Mouse (Mus musculus) C2C12 (cell line): ENCODE measurements at regions not wholly inside any gene's neighbourhood (a gene's known extent, or its start where the extent isn't known, plus 50 kb on each side); places are given as distances from the start of the nearest gene placed in this dataset.

ENCODE experiments used
- CEBPB ChIP-seq: IDR thresholded peaks from one replicate; pipeline ENCODE4 v1.6.1; 2011; ENCODE audit warnings: low read depth, mild to moderate bottlenecking, control low read depth, moderate library complexity
- CTCF ChIP-seq: IDR thresholded peaks from one replicate; pipeline ENCODE4 v1.5.1; 2011; ENCODE audit not compliant: control insufficient read depth, insufficient read depth, insufficient read length
- FOSL1 ChIP-seq: IDR thresholded peaks from one replicate; pipeline ENCODE4 v1.8.0; 2011; ENCODE audit warnings: mild to moderate bottlenecking, low read length; ENCODE audit not compliant: poor library complexity, insufficient read depth, severe bottlenecking
- MAX ChIP-seq: IDR thresholded peaks from one replicate; pipeline ENCODE4 v1.6.1; 2011; ENCODE audit warnings: mild to moderate bottlenecking, control low read depth
- MYOD1 ChIP-seq: IDR thresholded peaks from one replicate; pipeline ENCODE4 v1.6.1; 2011; ENCODE audit warnings: low read depth; ENCODE audit not compliant: control insufficient read depth, insufficient read length
- MYOG ChIP-seq: IDR thresholded peaks from one replicate; pipeline ENCODE4 v1.6.1; 2011; ENCODE audit not compliant: control insufficient read depth, insufficient read length; ENCODE audit errors: extremely low read depth
- USF1 ChIP-seq: IDR thresholded peaks from one replicate; pipeline ENCODE4 v1.6.1; 2011; ENCODE audit warnings: low read depth, mild to moderate bottlenecking, control low read depth, moderate library complexity

GRCm38 (mm10) chr13:84060906-84061305 is 161.2 kb upstream of the Tmem161b start:
- TF ChIP-seq CTCF (no peak), MYOG (no peak), CEBPB (no peak), MYOD1 (no peak), MAX (no peak), USF1 (no peak), FOSL1 (no peak)
